Mouse (Mus musculus): ENCODE measurements around the gene Col24a1.

- TF ChIP-seq CTCF (IDR thresholded peaks at IDR 0.05; ENCODE audit: insufficient read depth, low read depth, low read length) (no peak), POLR2A (IDR thresholded peaks at IDR 0.05; ENCODE audit: insufficient read depth, low read depth, low read length) (no peak)
Measured at GRCm38 (mm10) chr3:145471094-145471493, 178.8 kb downstream of the Col24a1 start.
